Mouse (Mus musculus) heart, postnatal 14 days (tissue): ENCODE measurements around the gene Phkg2. TPM values are rescaled to one million over a fixed set of nuclear protein-coding genes. Genes with fewer than 3 reads are reported as not detected.

Experiments used
- DNase-seq, 2 experiments: peaks; one replicate each; pipeline ENCODE4 v3.0.0; 2021 to 2022
- intact Hi-C: fragments of 180-260 bp; cut with DNase I; formaldehyde crosslinking; loops from one replicate; pipeline ENCODE4 v1.15.1; 2025
- long read RNA-seq, 2 experiments: library from polyadenylated mRNA; stranded (forward); transcript quantifications; one replicate each; pipeline ENCODE4 v2.0.0; 2021
- total RNA-seq, 2 experiments: library from RNA; stranded (reverse); gene quantifications; 2 replicates each; pipeline ENCODE4 v1.2.3; 2021

The Phkg2 gene
- 10 to 100 TPM; 19.2 to 20.2 TPM for total RNA-seq
- long read RNA-seq, experiment 1, transcript Phkg2-201 (10 exons, 1,570 nt) = major isoform, 12 of 19 reads
- long read RNA-seq, experiment 1, partial matches to known transcripts = 1 of 19 reads
- long read RNA-seq, experiment 1, other reads (novel, unspliced or antisense) = 4 of 19 reads
- long read RNA-seq, experiment 2, transcript Phkg2-201 (10 exons, 1,570 nt) = major isoform, 7 of 8 reads
- long read RNA-seq, experiment 2, partial matches to known transcripts = 0 of 8 reads
- long read RNA-seq, experiment 2, other reads (novel, unspliced or antisense) = 0 of 8 reads

GRCm38 (mm10) chr7:127572895-127573471 is at the start of gene Phkg2:
Gene Phkg2, plus strand, starts transcription at chr7:127573340.
- DNase-seq = peak; percentile 87 to 92
- intact Hi-C loops = no loop called here

DNA sequence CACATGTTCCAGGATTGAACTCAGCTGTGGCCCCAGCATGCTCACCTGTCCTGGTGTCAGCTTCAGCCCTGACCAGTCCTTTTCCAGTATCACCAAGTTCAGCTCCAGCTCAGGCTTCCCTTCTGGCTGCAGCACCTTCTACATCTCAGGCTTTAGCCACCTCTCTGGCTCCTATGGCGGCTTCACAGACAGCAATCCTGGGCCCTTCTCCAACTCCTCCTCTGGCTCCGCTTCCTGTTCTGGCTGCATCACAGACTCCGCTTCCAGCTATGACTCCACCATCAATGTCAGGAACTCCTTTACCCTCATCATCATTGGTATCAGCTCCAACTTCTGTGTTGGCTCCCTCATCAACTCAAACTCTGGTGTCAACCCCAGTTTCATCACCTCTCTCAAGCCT is 31.5 kb upstream of the Phkg2 start:
- intact Hi-C loops = no loop called here
- peak; percentile 32 to 47 for DNase-seq

- intact Hi-C loops = no loop called here
Measured at GRCm38 (mm10) chr7:127549116-127549835, 23.9 kb upstream of the Phkg2 start.

DNA sequence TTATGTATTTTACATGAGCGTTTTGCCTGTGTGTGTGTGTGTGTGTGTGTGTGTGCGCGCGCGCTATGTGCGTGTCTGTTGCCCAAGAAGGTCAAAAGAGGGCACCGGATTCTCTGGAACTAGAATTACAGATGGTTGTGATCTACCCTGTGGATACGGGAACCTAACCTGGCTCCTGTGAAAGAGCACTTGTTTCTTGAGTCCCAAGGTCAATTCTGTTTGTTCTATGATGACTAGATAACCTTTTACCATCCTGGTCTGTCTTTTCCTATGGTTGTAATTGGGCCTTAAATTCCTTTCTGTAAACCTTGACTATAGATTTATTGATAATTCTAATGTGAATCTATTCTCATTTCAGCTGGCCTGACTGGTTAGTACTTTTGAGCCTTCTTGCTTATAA is 21.6 kb upstream of the Phkg2 start:
- intact Hi-C loops = no loop called here
- DNase-seq = no peak

More at GRCm38 (mm10) chr7:127549116-127549835, 23.9 kb upstream of the Phkg2 start:
- DNase-seq = peak; percentile 66 to 82

GRCm38 (mm10) chr7:127560580-127560979 is 12.6 kb upstream of the Phkg2 start:
- DNase-seq = no peak
- intact Hi-C loops = no loop called here

GRCm38 (mm10) chr7:127561340-127561858 is 11.7 kb upstream of the Phkg2 start, which contains the start of gene Tmem265:
Gene Tmem265, plus strand, starts transcription at chr7:127561390.
- intact Hi-C loops = no loop called here
- no peak for DNase-seq

DNA sequence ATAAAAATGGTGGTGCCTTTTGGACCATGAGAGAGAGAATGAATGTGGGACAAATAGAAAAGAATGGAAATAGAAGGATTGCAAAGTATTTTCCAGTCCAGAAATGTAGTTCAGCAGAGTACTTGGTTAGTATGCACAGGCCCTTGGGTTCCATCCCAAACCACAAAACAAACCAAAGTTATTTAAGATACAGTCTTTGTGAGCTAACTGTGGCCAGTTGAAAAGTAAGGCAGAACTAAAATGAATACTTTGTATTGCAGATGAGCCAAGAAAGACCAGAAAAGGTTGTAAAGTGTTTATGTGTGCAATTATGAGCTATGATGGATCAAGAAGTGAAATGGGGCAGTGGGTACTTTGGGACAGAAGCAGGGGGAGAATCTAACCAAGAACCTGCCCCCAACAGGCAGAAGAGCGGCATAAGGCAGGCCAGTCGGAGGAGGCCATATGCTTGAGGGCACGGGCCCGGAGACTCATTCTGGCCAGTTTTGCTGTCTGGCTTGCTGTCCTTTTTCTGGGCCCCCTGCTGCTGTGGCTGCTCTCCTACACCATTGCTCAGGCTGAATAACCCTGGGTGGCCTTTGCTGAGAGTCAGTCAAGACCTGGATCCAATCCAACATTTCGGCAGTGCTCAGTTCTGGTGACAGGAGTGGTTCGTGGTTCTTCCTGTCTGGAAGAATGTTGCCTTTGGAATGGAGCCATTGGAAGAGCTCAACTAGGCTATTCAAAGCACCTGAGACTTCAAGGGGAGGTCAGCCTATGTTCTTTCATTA is 8.6 kb upstream of the Phkg2 start:
- peak; percentile 26 to 63 for DNase-seq
- intact Hi-C loops = no loop called here

DNA sequence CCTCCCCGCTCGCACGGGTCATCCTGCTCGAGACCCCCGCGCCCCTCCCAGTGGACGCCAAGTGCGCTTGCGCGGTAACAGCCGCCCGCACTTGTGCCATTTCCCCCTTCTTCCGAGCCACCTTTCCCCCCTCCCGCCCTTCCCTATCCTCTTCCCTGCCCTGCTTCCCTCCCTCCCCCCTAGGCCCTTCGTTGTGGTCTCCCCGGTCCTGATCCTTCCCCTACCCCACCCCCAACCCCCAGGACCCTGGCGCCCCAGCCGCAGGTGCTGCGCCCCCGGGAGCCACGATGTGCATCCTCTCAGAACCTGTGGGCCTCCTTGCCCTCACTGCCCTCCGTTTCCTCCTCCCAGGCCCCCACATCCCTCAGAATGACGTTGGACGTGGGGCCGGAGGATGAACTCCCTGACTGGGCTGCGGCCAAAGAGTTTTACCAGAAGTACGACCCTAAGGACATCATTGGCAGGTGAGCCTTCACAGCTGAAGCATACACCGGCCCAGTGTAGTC is 416 bp downstream of the Phkg2 start:
- DNase-seq = peak in 1 of 2 experiments; percentile 19
- intact Hi-C loops = no loop called here

GRCm38 (mm10) chr7:127574115-127574514 is 975 bp downstream of the Phkg2 start:
- DNase-seq = no peak
- intact Hi-C loops = no loop called here

DNA sequence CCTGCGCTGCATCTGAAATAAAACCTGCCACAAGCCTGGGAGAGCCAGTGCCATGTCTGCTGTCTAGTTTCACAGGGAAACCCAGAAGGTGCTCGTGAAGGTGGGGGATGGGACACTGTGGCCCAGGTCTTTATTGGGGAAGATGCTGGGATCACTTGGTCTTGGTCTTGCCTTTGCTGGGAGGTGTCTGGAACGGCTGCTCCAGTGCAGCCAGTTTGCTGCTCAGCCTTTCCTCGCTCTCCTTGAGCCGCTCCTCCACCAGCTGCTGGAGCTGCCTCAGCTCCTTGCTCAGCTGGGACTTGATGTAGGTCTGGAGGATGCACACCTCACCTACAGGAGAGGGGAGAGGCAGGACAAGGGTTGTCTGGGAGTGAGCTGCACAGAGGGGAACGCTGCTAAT is 10.1 kb downstream of the Phkg2 start:
- DNase-seq = no peak
- intact Hi-C loops = no loop called here

DNA sequence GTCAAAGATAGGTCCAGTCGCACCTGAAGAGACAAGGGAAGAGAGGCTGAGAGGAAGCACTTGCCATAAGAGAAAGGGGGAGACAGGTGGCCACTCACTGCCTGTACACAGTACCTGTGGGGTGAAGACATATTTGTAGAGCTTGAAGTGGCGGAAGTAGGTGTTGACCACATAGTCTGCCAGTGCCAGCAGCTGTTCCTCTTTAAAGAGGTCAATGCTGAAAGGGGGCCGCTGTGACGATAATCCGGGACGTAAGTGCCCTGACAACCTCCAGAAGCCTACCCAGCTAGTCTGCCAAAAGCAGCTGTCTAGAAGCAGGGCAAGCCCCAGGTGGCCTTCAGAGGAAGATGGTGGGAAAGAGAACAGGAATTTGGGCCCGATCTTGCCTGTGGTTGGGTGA is 11.9 kb downstream of the Phkg2 start:
- intact Hi-C loops = loop anchor here (5.0 kb wide), 1 partner anchor 223 kb away; no protein-coding TSS in a partner anchor
- DNase-seq = no peak

DNA sequence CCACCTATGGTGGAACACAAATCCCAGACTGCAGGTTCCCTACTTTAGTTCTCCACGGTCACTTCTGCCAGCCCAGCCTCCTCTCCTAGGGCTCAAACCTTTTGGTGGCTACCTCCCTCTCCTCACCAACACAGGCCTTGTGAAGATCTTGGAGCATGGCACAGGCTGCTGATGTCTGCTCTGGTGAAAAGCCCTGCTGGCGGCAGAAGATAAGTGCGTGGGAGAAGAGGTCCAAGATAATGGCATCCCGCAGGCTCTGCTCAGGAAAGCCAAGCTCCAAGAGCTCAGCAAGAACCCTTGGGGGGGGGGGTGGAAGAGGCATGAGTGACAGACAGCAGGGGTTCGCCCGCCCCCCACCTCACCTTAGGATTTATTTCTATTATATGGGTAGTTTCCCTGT is 13.0 kb downstream of the Phkg2 start:
- intact Hi-C loops = loop anchor here (5.0 kb wide), 1 partner anchor 224 kb away; no protein-coding TSS in a partner anchor
- DNase-seq = no peak

- no peak for DNase-seq
- intact Hi-C loops = loop anchor here (5.0 kb wide), 1 partner anchor 225 kb away; no protein-coding TSS in a partner anchor
Measured at GRCm38 (mm10) chr7:127587196-127587595, 14.1 kb downstream of the Phkg2 start.

- intact Hi-C loops = loop anchor here (5.0 kb wide), 1 partner anchor 226 kb away; no protein-coding TSS in a partner anchor
- peak; percentile 89 to 91 for DNase-seq
Measured at GRCm38 (mm10) chr7:127588011-127588871, 15.1 kb downstream of the Phkg2 start, which contains the start of the genes Ccdc189 and Rnf40. Gene Ccdc189, minus strand, starts transcription at chr7:127588595. Gene Rnf40, plus strand, starts transcription at chr7:127588767.

- intact Hi-C loops = loop anchor here (5.0 kb wide), 1 partner anchor 227 kb away; no protein-coding TSS in a partner anchor
- DNase-seq = no peak
Measured at GRCm38 (mm10) chr7:127588901-127589300, 15.8 kb downstream of the Phkg2 start.

GRCm38 (mm10) chr7:127589637-127590036 is 16.5 kb downstream of the Phkg2 start:
- intact Hi-C loops = loop anchor here (5.0 kb wide), 1 partner anchor 227 kb away; no protein-coding TSS in a partner anchor
- DNase-seq = no peak

DNA sequence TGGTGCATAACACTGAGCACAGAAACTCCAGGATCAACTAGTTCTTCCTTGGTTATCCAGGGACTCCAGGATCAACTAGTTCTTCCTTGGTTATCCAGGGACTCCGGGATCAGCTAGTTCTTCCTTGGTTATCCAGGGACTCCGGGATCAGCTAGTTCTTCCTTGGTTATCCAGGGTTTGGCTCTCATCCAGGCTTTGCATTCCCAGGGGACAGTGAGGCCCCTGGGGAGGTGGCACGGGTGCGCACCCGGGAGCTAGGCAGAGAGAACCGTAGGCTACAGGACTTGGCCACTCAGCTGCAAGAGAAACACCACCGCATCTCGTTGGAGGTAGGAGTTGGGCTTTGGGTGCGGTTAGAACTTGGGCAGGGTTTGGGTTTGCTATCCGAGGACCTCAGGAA is 18.0 kb downstream of the Phkg2 start:
- DNase-seq = no peak
- intact Hi-C loops = no loop called here

- intact Hi-C loops = no loop called here
- no peak for DNase-seq
Measured at GRCm38 (mm10) chr7:127592575-127592974, 19.4 kb downstream of the Phkg2 start.

GRCm38 (mm10) chr7:127596747-127597146 is 23.6 kb downstream of the Phkg2 start:
- intact Hi-C loops = no loop called here
- no peak for DNase-seq
